Mouse (Mus musculus): ENCODE data around the gene Myo3a. TPM values are rescaled to one million over a fixed set of nuclear protein-coding genes. Genes with fewer than 3 reads are reported as not detected.
A peak's percentile ranks its signal among the peaks of the same experiment; 100 is the strongest.
"Not testable (repeated sequence)": the region's sequence is repeated elsewhere in the genome, so short reads cannot be mapped to it uniquely, and the experiment has no call there.

The Myo3a gene
- polyA plus RNA-seq, 1 experiment from 2014 or later: not detected

DNA sequence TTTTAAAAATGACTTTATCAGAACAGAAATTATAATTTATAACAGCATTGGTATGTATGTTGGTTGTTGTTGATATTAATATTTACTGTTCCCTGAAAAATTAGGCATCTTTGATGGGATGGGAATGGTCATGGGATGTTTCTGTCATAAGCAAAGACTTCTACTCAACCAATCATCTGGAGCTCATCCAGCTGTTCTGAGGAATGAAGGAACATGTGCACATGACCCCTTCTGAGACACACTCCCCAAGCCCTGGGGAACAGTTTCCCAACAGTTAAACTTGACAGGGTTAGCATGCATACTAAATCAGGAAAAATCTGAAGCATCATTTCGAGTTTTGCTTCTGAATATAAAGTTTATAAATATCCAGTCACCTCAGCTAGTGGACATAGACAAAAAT is 70.6 kb downstream of the Myo3a start:
- Histone ChIP-seq H3K36me3 (ENCODE audit: control insufficient read depth, insufficient read depth, low read length) (no peaks in the 10 kb centered on the region), H3K9me3 (ENCODE audit: control insufficient read depth, low read length) (no peaks in the 10 kb centered on the region), H3K4me3 (ENCODE audit: low read length) (no peak overlapping the region), H3K9ac (ENCODE audit: low read length) (no peak overlapping the region), H3K27ac (ENCODE audit: low read length) (no peak overlapping the region), H3K4me2 (ENCODE audit: low read depth, low read length) (no peak overlapping the region), H3K4me1 (replicated peaks; ENCODE audit: control insufficient read depth, insufficient read depth, low read length) (no peaks in the 10 kb centered on the region), H3K27me3 (ENCODE audit: control insufficient read depth, insufficient read depth, low read depth, low read length) (no peaks in the 10 kb centered on the region)
- 27% methylated on average over 1 of the region's 1 CpGs for WGBS
- ATAC-seq (ENCODE audit: low read depth): peak; percentile 79

DNA sequence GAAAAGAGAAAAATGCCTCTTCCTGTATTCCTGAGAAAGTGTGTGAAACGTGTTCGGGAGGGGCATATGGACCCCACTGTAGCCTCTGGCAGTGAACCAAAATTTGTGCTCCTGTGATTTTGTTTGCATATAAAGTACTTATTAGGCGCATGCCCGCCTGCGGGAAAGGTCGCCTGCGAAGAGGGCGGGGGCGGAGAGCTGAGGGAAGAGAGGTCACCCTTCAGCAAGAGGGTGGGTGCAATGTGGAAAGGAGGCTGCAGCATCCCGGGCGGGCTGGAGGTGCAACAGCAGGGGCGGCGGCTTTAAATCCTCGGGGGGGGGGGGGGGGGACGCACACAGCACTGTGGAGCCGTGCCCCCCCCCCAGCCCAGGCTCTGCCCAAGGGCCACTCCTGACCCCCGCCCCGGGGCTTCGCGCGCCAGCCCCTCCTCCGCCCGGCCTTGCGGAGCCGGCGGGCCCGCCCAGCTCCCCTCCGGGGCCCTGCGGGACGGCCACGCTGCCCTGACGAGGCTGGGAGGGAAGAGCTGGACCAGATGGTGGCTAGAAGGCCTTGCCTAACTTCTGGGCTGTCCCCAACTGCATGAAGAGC is 111.1 kb downstream of the Myo3a start:
- no peaks in the 10 kb centered on the region for H3K27me3 ChIP-seq (ENCODE audit: control insufficient read depth, insufficient read depth, low read depth, low read length)
- 1% methylated on average over 14 of the region's 32 CpGs for WGBS
- peak overlapping the region; percentile 44 for H3K4me3 ChIP-seq (ENCODE audit: low read length)
- no peak overlapping the region for H3K27ac ChIP-seq (ENCODE audit: low read length)
- no peaks in the 10 kb centered on the region for H3K9me3 ChIP-seq (ENCODE audit: control insufficient read depth, low read length)
- H3K4me2 ChIP-seq (ENCODE audit: low read depth, low read length): peak overlapping the region; percentile 71
- H3K36me3 ChIP-seq (ENCODE audit: control insufficient read depth, insufficient read depth, low read length): no peaks in the 10 kb centered on the region
- peak overlapping the region; percentile 50; the same call in 1 of the 2 replicates for H3K9ac ChIP-seq (ENCODE audit: low read length)
- ATAC-seq (ENCODE audit: low read depth): peak; percentile 92
- H3K4me1 ChIP-seq (replicated peaks; ENCODE audit: control insufficient read depth, insufficient read depth, low read length): peaks cover 3% of the 10 kb centered on the region; the same call in 1 of the 2 replicates

DNA sequence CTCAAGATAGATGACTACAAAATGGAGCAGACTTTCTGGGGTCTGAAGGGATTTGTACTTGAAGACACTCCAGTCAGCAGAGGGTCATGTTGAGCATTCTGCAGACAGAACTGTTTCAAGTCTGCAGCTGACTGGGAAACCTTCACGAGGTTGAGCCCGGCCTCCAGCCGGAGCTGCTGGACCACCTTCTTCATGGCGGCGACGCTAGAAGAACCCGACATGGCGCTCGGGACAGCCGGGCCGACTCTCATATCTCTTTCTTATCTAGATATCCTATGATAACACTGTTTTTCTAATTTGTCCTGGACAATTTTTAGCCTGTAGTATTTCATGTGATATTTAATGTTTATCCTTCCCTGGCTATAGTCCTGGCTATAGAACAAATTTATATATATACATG is 183.2 kb downstream of the Myo3a start:
- H3K27ac ChIP-seq (ENCODE audit: low read length); H3K9me3 ChIP-seq (ENCODE audit: control insufficient read depth, low read length); H3K4me1 ChIP-seq (replicated peaks; ENCODE audit: control insufficient read depth, insufficient read depth, low read length); ATAC-seq (ENCODE audit: low read depth); H3K9ac ChIP-seq (ENCODE audit: low read length); H3K36me3 ChIP-seq (ENCODE audit: control insufficient read depth, insufficient read depth, low read length); H3K27me3 ChIP-seq (ENCODE audit: control insufficient read depth, insufficient read depth, low read depth, low read length); H3K4me3 ChIP-seq (ENCODE audit: low read length); H3K4me2 ChIP-seq (ENCODE audit: low read depth, low read length): not testable (repeated sequence)
- WGBS: 81% methylated on average over 11 of the region's 11 CpGs

DNA sequence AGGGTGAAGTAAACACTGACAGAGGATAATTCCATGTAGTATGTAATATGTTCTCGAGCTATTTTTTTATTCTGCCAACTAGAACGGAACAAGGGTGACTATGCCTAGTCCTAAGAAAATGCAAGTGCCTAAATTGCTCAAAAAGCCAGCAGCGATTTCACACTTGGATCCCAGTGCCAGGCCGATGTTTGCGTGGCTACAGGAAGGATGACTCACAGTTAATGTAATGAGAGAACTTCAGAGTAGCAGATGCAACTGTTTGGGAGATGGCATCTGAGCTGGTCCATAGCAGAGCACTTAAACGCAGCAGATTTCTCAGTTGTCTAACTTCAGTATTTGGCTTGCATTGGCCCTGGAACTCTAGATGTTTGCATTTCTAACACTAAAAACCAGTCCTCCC is 321.1 kb downstream of the Myo3a start:
- Histone ChIP-seq H3K36me3 (ENCODE audit: control insufficient read depth, insufficient read depth, low read length) (no peaks in the 10 kb centered on the region), H3K9ac (ENCODE audit: low read length) (no peak overlapping the region), H3K9me3 (ENCODE audit: control insufficient read depth, low read length) (no peaks in the 10 kb centered on the region), H3K4me3 (ENCODE audit: low read length) (no peak overlapping the region), H3K4me2 (ENCODE audit: low read depth, low read length) (no peak overlapping the region), H3K27ac (ENCODE audit: low read length) (no peak overlapping the region), H3K27me3 (ENCODE audit: control insufficient read depth, insufficient read depth, low read depth, low read length) (no peaks in the 10 kb centered on the region), H3K4me1 (replicated peaks; ENCODE audit: control insufficient read depth, insufficient read depth, low read length) (no peaks in the 10 kb centered on the region)
- ATAC-seq (ENCODE audit: low read depth): no peak
- 80% methylated on average over 6 of the region's 6 CpGs for WGBS

DNA sequence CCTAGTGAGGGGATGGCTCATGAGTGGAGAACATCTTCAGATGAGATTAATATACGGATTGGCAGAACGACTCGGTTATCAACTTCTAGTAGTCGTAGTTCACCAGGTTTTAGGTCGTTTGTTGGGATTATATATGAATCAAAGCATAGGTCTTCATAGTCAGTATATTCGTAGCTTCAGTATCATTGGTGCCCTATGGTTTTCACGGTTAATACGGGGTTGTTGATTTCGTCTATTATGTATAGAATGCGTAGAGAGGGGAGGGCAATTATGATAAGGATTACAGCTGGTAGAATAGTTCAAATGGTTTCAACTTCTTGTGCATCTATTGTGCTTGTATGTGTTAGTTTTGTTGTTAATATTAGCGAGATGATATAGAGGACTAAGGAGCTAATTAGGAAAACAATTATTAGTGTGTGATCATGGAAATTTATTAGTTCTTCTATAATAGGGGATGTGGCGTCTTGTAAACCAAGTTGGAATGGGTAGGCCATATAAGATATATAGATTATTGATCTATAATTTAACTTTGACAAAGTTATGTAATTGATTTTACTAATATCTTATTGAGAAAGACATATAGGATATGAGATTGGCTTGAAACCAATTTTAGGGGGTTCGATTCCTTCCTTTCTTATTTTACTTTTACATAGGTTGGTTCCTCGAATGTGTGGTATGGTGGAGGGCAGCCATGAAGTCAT is 360.3 kb downstream of the Myo3a start:
- ATAC-seq (ENCODE audit: low read depth): peak; percentile 80
- not testable (repeated sequence) for H3K4me3 ChIP-seq (ENCODE audit: low read length)

DNA sequence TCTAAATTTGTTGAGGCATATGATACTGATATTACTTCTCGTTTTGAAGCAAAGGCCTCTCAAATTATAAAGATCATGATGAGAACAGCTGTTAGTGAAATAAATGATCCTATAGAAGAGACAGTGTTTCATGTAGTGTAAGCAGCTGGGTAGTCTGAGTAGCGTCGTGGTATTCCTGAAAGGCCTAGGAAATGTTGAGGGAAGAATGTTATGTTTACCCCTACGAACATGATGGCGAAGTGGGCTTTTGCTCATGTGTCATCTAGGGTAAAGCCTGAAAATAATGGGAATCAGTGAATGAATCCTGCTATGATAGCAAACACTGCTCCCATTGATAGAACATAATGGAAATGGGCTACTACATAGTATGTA is 360.9 kb downstream of the Myo3a start:
- H3K9ac ChIP-seq (ENCODE audit: low read length); H3K27ac ChIP-seq (ENCODE audit: low read length); H3K9me3 ChIP-seq (ENCODE audit: control insufficient read depth, low read length); H3K4me2 ChIP-seq (ENCODE audit: low read depth, low read length); H3K4me1 ChIP-seq (replicated peaks; ENCODE audit: control insufficient read depth, insufficient read depth, low read length); H3K4me3 ChIP-seq (ENCODE audit: low read length); H3K27me3 ChIP-seq (ENCODE audit: control insufficient read depth, insufficient read depth, low read depth, low read length); H3K36me3 ChIP-seq (ENCODE audit: control insufficient read depth, insufficient read depth, low read length): not testable (repeated sequence)
- peak; percentile 46 for ATAC-seq (ENCODE audit: low read depth)
- WGBS: 78% methylated on average over 5 of the region's 5 CpGs

More for the DNA sequence above, 360.3 kb downstream of the Myo3a start:
- H3K36me3 ChIP-seq (ENCODE audit: control insufficient read depth, insufficient read depth, low read length); H3K4me1 ChIP-seq (replicated peaks; ENCODE audit: control insufficient read depth, insufficient read depth, low read length); H3K9ac ChIP-seq (ENCODE audit: low read length); H3K9me3 ChIP-seq (ENCODE audit: control insufficient read depth, low read length); H3K27me3 ChIP-seq (ENCODE audit: control insufficient read depth, insufficient read depth, low read depth, low read length); H3K4me2 ChIP-seq (ENCODE audit: low read depth, low read length); H3K27ac ChIP-seq (ENCODE audit: low read length): not testable (repeated sequence)
- 84% methylated on average over 13 of the region's 14 CpGs for WGBS

DNA sequence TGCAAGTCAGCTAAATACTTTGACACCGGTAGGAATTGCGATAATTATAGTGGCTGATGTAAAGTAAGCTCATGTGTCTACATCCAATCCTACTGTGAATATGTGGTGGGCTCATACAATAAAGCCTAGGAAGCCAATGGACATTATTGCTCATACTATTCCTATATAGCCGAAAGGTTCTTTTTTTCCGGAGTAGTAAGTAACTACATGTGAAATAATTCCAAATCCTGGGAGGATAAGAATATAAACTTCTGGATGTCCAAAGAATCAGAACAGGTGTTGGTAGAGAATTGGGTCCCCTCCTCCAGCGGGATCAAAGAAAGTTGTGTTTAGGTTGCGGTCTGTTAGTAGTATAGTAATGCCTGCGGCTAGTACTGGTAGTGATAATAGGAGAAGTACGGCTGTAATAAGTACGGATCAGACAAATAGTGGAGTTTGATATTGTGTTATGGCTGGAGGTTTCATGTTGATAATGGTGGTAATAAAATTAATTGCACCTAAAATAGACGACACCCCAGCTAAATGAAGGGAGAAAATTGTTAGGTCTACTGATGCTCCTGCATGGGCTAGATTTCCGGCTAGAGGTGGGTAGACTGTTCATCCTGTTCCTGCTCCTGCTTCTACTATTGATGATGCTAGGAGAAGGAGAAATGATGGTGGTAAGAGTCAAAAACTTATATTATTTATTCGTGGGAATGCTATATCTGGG is 361.5 kb downstream of the Myo3a start:
- 78% methylated on average over 12 of the region's 12 CpGs for WGBS
- ATAC-seq (ENCODE audit: low read depth): peak; percentile 92

DNA sequence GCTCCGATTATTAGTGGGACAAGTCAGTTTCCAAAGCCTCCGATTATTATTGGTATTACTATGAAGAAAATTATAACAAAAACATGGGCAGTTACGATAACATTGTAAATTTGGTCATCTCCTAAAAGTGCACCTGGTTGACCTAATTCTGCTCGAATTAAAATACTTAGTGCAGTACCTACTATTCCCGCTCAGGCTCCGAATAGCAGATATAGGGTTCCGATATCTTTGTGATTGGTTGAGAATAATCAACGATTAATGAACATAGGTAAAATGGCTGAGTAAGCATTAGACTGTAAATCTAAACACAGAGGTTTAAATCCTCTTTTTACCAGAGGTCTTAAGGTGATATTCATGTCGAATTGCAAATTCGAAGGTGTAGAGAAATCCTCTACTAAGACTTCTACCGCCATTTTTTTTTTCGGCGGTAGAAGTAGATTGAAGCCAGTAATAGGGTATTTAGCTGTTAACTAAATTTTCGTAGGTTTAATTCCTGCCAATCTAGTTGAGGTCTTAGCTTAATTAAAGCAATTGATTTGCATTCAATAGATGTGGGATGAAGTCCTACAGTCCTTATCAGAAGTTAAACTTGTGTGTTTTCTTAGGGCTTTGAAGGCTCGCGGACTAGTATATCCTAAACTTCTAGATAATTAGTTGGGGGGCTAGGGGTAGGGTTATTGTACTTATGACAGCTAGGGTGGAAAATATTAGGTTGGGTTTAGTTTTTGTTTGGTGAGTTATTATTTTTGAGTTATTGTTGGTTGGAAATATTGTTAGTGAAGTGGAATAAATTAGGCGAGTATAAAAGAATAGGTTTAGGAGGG is 362.3 kb downstream of the Myo3a start:
- H3K9me3 ChIP-seq (ENCODE audit: control insufficient read depth, low read length); H3K27me3 ChIP-seq (ENCODE audit: control insufficient read depth, insufficient read depth, low read depth, low read length); H3K9ac ChIP-seq (ENCODE audit: low read length); H3K4me3 ChIP-seq (ENCODE audit: low read length); H3K27ac ChIP-seq (ENCODE audit: low read length); H3K36me3 ChIP-seq (ENCODE audit: control insufficient read depth, insufficient read depth, low read length); H3K4me2 ChIP-seq (ENCODE audit: low read depth, low read length); H3K4me1 ChIP-seq (replicated peaks; ENCODE audit: control insufficient read depth, insufficient read depth, low read length): not testable (repeated sequence)
- peak; percentile 88 for ATAC-seq (ENCODE audit: low read depth)
- 85% methylated on average over 16 of the region's 17 CpGs for WGBS

More for the DNA sequence above, 361.5 kb downstream of the Myo3a start:
- not testable (repeated sequence) for H3K36me3 ChIP-seq (ENCODE audit: control insufficient read depth, insufficient read depth, low read length); H3K4me2 ChIP-seq (ENCODE audit: low read depth, low read length); H3K27me3 ChIP-seq (ENCODE audit: control insufficient read depth, insufficient read depth, low read depth, low read length); H3K4me3 ChIP-seq (ENCODE audit: low read length); H3K27ac ChIP-seq (ENCODE audit: low read length); H3K9me3 ChIP-seq (ENCODE audit: control insufficient read depth, low read length); H3K4me1 ChIP-seq (replicated peaks; ENCODE audit: control insufficient read depth, insufficient read depth, low read length); H3K9ac ChIP-seq (ENCODE audit: low read length)

DNA sequence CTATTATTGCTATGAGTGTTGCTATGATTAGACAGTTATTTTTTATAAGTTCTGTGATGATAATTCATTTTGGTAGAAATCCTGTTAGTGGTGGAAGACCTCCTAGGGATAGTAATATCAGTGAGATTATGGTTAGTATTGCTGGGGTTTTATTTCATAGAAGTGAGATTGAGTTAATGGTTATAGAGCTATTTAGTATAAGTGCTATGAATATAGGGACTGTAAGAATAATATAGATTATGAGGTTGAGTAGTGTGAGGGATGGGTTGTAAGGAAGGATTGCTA is 362.8 kb downstream of the Myo3a start:
- Histone ChIP-seq H3K4me2 (ENCODE audit: low read depth, low read length) (no peak overlapping the region), H3K36me3 (ENCODE audit: control insufficient read depth, insufficient read depth, low read length) (no peaks in the 10 kb centered on the region), H3K4me1 (replicated peaks; ENCODE audit: control insufficient read depth, insufficient read depth, low read length) (no peaks in the 10 kb centered on the region), H3K27ac (ENCODE audit: low read length) (no peak overlapping the region), H3K27me3 (ENCODE audit: control insufficient read depth, insufficient read depth, low read depth, low read length) (no peaks in the 10 kb centered on the region), H3K9me3 (ENCODE audit: control insufficient read depth, low read length) (no peaks in the 10 kb centered on the region), H3K4me3 (ENCODE audit: low read length) (no peak overlapping the region), H3K9ac (ENCODE audit: low read length) (no peak overlapping the region)
- ATAC-seq (ENCODE audit: low read depth): no peak

Measured in lung, embryonic 16.5 days (tissue).